Mouse (Mus musculus): Measurements from ENCODE around the gene Nme7. TPM values are rescaled to one million over a fixed set of nuclear protein-coding genes. Genes with fewer than 3 reads are reported as not detected.

Gene Nme7
- total and polyA plus RNA-seq, 3 experiments, result 23.5 to 33.2 (median 25.3) TPM

DNA sequence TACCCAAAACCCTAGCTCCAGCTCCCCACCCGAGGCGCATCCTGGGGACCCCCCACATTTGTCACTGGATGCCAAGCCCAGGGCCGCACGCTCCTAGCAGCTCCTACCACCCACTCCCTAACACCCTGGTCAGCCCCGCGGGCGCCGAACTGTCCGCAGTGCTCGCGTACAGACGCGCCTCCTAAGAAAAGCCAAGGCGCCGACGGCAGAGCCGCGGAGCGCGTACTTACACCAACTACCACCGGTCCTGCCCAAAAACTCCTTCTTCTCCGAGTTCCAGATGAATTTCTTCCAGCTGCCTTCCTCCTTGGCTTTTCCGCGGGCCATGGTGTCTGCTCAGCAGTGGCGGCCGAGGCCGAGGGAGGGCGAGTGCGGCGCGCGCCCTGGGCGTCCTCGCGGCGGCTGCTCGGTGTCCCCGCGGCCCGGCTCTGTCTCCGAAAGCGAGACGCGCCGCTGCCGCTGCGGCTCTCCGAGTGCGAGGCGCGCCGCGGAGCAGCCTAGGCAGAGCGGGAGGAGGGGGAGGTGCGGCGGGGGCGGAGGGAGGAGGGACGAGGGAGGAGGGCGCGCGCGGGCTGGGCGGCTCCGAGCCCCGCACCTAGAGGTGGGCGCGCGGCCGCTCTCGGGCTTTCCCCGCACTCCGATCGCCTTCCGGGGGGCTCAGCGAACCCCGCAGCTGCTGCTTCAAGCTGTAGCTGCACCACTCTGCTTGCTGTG is 153.8 kb downstream of the Nme7 start:
- in situ Hi-C loops (cut with MboI; ENCODE audit: low pct_ligation_motif_present, low pct_unique_long_range_greater_than_20kb, low sequenced_read_pairs) (no loop called here), dilution Hi-C loops (cut with MboI; ENCODE audit: extremely low pct_ligation_motif_present, extremely low pct_unique_long_range_greater_than_20kb, low sequenced_read_pairs) (no loop called here)
- H3K79me2 ChIP-seq (replicated peaks; ENCODE audit: control insufficient read depth, extremely low read depth, insufficient read depth, poor library complexity, severe bottlenecking), result no peaks in the 10 kb centered on the region
- DNase-seq (ENCODE audit: extremely low read depth), result no peak
- peaks cover 11 to 22% of the 10 kb centered on the region in 2 experiments for H3K4me1 ChIP-seq (ENCODE audit: control insufficient read depth in 1 of 2, insufficient read depth in 2 of 2)
- H3K4me3 ChIP-seq (replicated peaks in 1 of 3; ENCODE audit: low read depth in 2 of 3, low read length in 2 of 3, poor library complexity in 1 of 3), result peak overlapping the region in 2 of 3 experiments; percentile 41 to 62
- no peak for TF ChIP-seq ZKSCAN1 (IDR thresholded peaks at IDR 0.05; ENCODE audit: borderline replicate concordance, low read depth, low read length)
- TF ChIP-seq MAX (IDR thresholded peaks at IDR 0.05; ENCODE audit: low read length), result no peak
- no peak for TF ChIP-seq RAD21 (IDR thresholded peaks at IDR 0.05; ENCODE audit: low read depth, low read length)
- no peak for TF ChIP-seq HCFC1 (IDR thresholded peaks at IDR 0.05; ENCODE audit: low read depth, low read length)
- TF ChIP-seq SIN3A (IDR thresholded peaks at IDR 0.05; ENCODE audit: low read length), result no peak
- no peak for TF ChIP-seq CHD1 (IDR thresholded peaks at IDR 0.05; ENCODE audit: low read depth, low read length)
- no peak for TF ChIP-seq NELFE (IDR thresholded peaks at IDR 0.05; ENCODE audit: low read depth, low read length)
- no peak for TF ChIP-seq JUN (IDR thresholded peaks at IDR 0.05; ENCODE audit: insufficient read depth, low read depth, low read length)
- TF ChIP-seq E2F4 (IDR thresholded peaks at IDR 0.05; ENCODE audit: insufficient replicate concordance, low read depth, low read length), result no peak
- no peak for TF ChIP-seq USF1 (IDR thresholded peaks at IDR 0.05; ENCODE audit: low read depth, low read length)
- no peak for TF ChIP-seq MAFK (IDR thresholded peaks at IDR 0.05; ENCODE audit: insufficient replicate concordance, low read length)
- no peak for TF ChIP-seq EP300 (IDR thresholded peaks at IDR 0.05; ENCODE audit: low read length)
- TF ChIP-seq TCF12 (IDR thresholded peaks at IDR 0.05; ENCODE audit: low read depth, low read length), result no peak
- TF ChIP-seq CTCF (conservative IDR thresholded peaks at IDR 0.05 in 1 of 2, IDR thresholded peaks at IDR 0.05 in 1 of 2; ENCODE audit: low read depth in 2 of 2, low read length in 2 of 2), result no peak
- no peak for TF ChIP-seq MAZ (IDR thresholded peaks at IDR 0.05; ENCODE audit: low read depth, low read length)
- no peak overlapping the region for H3K27ac ChIP-seq (ENCODE audit: insufficient read depth, low read depth)
- H3K27me3 ChIP-seq (replicated peaks), result peaks cover 29% of the 10 kb centered on the region
- no peak overlapping the region for H3K9ac ChIP-seq (ENCODE audit: insufficient read depth, low read depth)
- H3K9me3 ChIP-seq (replicated peaks; ENCODE audit: low read length), result no peaks in the 10 kb centered on the region
- peak overlapping the region; percentile 93 for H3K4me2 ChIP-seq (ENCODE audit: insufficient read depth, low read depth, poor library complexity, severe bottlenecking)
- H3K36me3 ChIP-seq (replicated peaks in 1 of 2; ENCODE audit: control insufficient read depth in 1 of 2, insufficient read depth in 1 of 2, low read length in 1 of 2), result no peaks in the 10 kb centered on the region

- dilution Hi-C loops (cut with MboI; ENCODE audit: extremely low pct_ligation_motif_present, extremely low pct_unique_long_range_greater_than_20kb, low sequenced_read_pairs), result no loop called here
- Histone ChIP-seq H3K4me1 (ENCODE audit: control insufficient read depth in 1 of 2, insufficient read depth in 2 of 2) (peaks cover 11 to 17% of the 10 kb centered on the region in 2 experiments), H3K79me2 (replicated peaks; ENCODE audit: control insufficient read depth, extremely low read depth, insufficient read depth, poor library complexity, severe bottlenecking) (no peaks in the 10 kb centered on the region), H3K9ac (ENCODE audit: insufficient read depth, low read depth) (no peak within 1 kb of the TSS), H3K4me2 (ENCODE audit: insufficient read depth, low read depth, poor library complexity, severe bottlenecking) (peak within 1 kb of the TSS; percentile 93), H3K27ac (ENCODE audit: insufficient read depth, low read depth) (no peak within 1 kb of the TSS), H3K4me3 (replicated peaks in 1 of 3; ENCODE audit: low read depth in 2 of 3, low read length in 2 of 3, poor library complexity in 1 of 3) (peak within 1 kb of the TSS in 2 of 3 experiments; percentile 41 to 62), H3K27me3 (replicated peaks) (peaks cover 29% of the 10 kb centered on the region), H3K9me3 (replicated peaks; ENCODE audit: low read length) (no peaks in the 10 kb centered on the region), H3K36me3 (replicated peaks in 1 of 2; ENCODE audit: control insufficient read depth in 1 of 2, insufficient read depth in 1 of 2, low read length in 1 of 2) (no peaks in the 10 kb centered on the region)
- TF ChIP-seq ELF1 (IDR thresholded peaks at IDR 0.05; ENCODE audit: low read depth, low read length) (no peak), MXI1 (IDR thresholded peaks at IDR 0.05; ENCODE audit: low read depth, low read length) (no peak), JUN (IDR thresholded peaks at IDR 0.05; ENCODE audit: insufficient read depth, low read depth, low read length) (no peak), E2F4 (IDR thresholded peaks at IDR 0.05; ENCODE audit: insufficient replicate concordance, low read depth, low read length) (no peak), RAD21 (IDR thresholded peaks at IDR 0.05; ENCODE audit: low read depth, low read length) (no peak), USF1 (IDR thresholded peaks at IDR 0.05; ENCODE audit: low read depth, low read length) (no peak), BHLHE40 (IDR thresholded peaks at IDR 0.05; ENCODE audit: low read depth, low read length) (no peak), ZKSCAN1 (IDR thresholded peaks at IDR 0.05; ENCODE audit: borderline replicate concordance, low read depth, low read length) (no peak), UBTF (IDR thresholded peaks at IDR 0.05; ENCODE audit: low read depth, low read length) (no peak), JUND (conservative IDR thresholded peaks at IDR 0.05; ENCODE audit: low read depth, low read length) (no peak), USF2 (conservative IDR thresholded peaks at IDR 0.05; ENCODE audit: low read depth, low read length) (no peak), SMC3 (IDR thresholded peaks at IDR 0.05; ENCODE audit: low read depth, low read length) (no peak), CHD1 (IDR thresholded peaks at IDR 0.05; ENCODE audit: low read depth, low read length) (no peak), ZNF384 (IDR thresholded peaks at IDR 0.05; ENCODE audit: low read depth, low read length) (no peak), KAT2A (IDR thresholded peaks at IDR 0.05; ENCODE audit: insufficient replicate concordance, low read length) (no peak)
- DNase-seq (ENCODE audit: extremely low read depth), result peak; percentile 40
- in situ Hi-C loops (cut with MboI; ENCODE audit: low pct_ligation_motif_present, low pct_unique_long_range_greater_than_20kb, low sequenced_read_pairs), result no loop called here
Observed at GRCm38 (mm10) chr1:164458245-164458613, 154.3 kb downstream of the Nme7 start, which contains the start of gene Atp1b1. Gene Atp1b1 (minus strand): TSS chr1:164458355.

Data from CH12.LX (cell line).